8 mouse cellular contexts compared by ENCODE assay signal in the genomic region with DNA sequence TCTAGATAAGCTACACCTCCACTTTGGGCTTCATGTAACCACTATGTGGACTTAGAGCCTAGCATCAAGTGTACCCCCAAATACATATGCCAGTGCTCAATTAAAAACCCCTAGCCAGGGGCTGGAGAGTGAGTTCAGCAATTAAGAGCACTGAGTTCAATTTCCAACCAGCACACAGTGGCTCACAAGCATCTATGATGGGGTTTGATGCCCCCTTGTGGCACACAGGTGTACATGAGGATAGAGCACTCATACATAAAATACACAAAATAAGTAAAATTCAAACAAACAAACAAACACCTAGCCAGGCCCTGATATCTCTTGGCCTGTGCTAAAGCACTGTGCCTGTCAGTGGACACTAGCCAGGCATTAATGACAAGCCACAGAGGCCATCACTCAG. TPM values are rescaled to one million over a fixed set of nuclear protein-coding genes. Genes with fewer than 3 reads are reported as not detected.
A peak's percentile ranks its signal among the peaks of the same experiment; 100 is the strongest.
DNase-seq lines count a peak whose midpoint lies in the region; ATAC-seq and TF ChIP-seq lines count a peak whose summit lies in the region.

No protein-coding gene starts in this region.

- no peak for TF ChIP-seq EP300 in MEL (IDR thresholded peaks at IDR 0.05; ENCODE audit: low read depth in 1 of 2, low read length in 2 of 2)
- no peak for TF ChIP-seq EP300 in liver, postnatal 0 days (IDR thresholded peaks at IDR 0.05; ENCODE audit: low read depth)

- no peaks in the 10 kb centered on the region for H3K27me3 ChIP-seq in intestine, embryonic 16.5 days (replicated peaks; ENCODE audit: control insufficient read depth, insufficient read depth, low read length)
- H3K27me3 ChIP-seq in intestine, embryonic 15.5 days (replicated peaks) = no peaks in the 10 kb centered on the region
- H3K27me3 ChIP-seq in MEL (ENCODE audit: control insufficient read depth in 1 of 2, insufficient read depth in 2 of 2, low read length in 2 of 2) = no peaks in the 10 kb centered on the region
- H3K27me3 ChIP-seq in liver, postnatal 0 days (ENCODE audit: insufficient read depth, low read length) = no peaks in the 10 kb centered on the region

- no peak for TF ChIP-seq POLR2A in MEL (IDR thresholded peaks at IDR 0.05; ENCODE audit: control insufficient read depth in 1 of 2, insufficient read depth in 1 of 2, low read depth in 1 of 2, low read length in 2 of 2, poor library complexity in 1 of 2)
- TF ChIP-seq POLR2A in cortical plate, adult 2 months (IDR thresholded peaks at IDR 0.05; ENCODE audit: extremely low read depth, insufficient read depth, low read length) = no peak

- H3K4me3 ChIP-seq in intestine, embryonic 16.5 days (ENCODE audit: low read length) = no peak overlapping the region
- H3K4me3 ChIP-seq in intestine, embryonic 15.5 days (replicated peaks) = no peak overlapping the region
- no peak overlapping the region for H3K4me3 ChIP-seq in MEL (ENCODE audit: control insufficient read depth in 1 of 2, insufficient read depth in 1 of 2, low read depth in 2 of 2, low read length in 2 of 2)
- H3K4me3 ChIP-seq in cortical plate, adult 2 months (ENCODE audit: insufficient read depth, low read length) = no peak overlapping the region
- H3K4me3 ChIP-seq in liver, postnatal 0 days (ENCODE audit: low read depth, low read length) = no peak overlapping the region

- no peak overlapping the region for H3K4me2 ChIP-seq in intestine, embryonic 16.5 days (ENCODE audit: low read depth, low read length)
- no peak overlapping the region for H3K4me2 ChIP-seq in intestine, embryonic 15.5 days (replicated peaks)
- no peak overlapping the region for H3K4me2 ChIP-seq in liver, postnatal 0 days (ENCODE audit: low read depth, low read length)

- H3K9ac ChIP-seq in intestine, embryonic 16.5 days (ENCODE audit: low read depth, low read length) = no peak overlapping the region
- no peak overlapping the region for H3K9ac ChIP-seq in intestine, embryonic 15.5 days
- H3K9ac ChIP-seq in MEL (ENCODE audit: control insufficient read depth, low read depth, low read length, poor library complexity, severe bottlenecking) = no peak overlapping the region
- no peak overlapping the region for H3K9ac ChIP-seq in liver, postnatal 0 days (replicated peaks)

- peaks cover 4% of the 10 kb centered on the region; the same call in 1 of the 2 replicates for H3K4me1 ChIP-seq in intestine, embryonic 16.5 days (ENCODE audit: control insufficient read depth, insufficient read depth, low read length)
- H3K4me1 ChIP-seq in intestine, embryonic 15.5 days (replicated peaks) = 0 out of 2 replicates have a peak, but pooled peaks cover 11% of the 10 kb centered on the region
- H3K4me1 ChIP-seq in MEL (ENCODE audit: control insufficient read depth in 1 of 2, insufficient read depth in 2 of 2, low read length in 2 of 2) = peaks cover 0 to 6% of the 10 kb centered on the region in 2 experiments; a peak in 2 of 4 replicates
- peaks cover 6% of the 10 kb centered on the region; the same call in 1 of the 2 replicates for H3K4me1 ChIP-seq in cortical plate, adult 2 months (ENCODE audit: control insufficient read depth, insufficient read depth, low read length)
- peaks cover 35% of the 10 kb centered on the region for H3K4me1 ChIP-seq in liver, postnatal 0 days (ENCODE audit: insufficient read depth)

- DNase-seq in MEL (ENCODE audit: low read depth, low spot score) = peak; percentile 67
- DNase-seq in liver, postnatal 0 days = peak; percentile 50
- no peak for DNase-seq in layer of hippocampus, postnatal 36 days
- DNase-seq in left cerebral cortex, adult 18-20 months (ENCODE audit: low spot score in 2 of 2) = no peak
- DNase-seq in yolk sac, embryonic 10.5 days (ENCODE audit: low spot score) = no peak

- no peaks in the 10 kb centered on the region for H3K9me3 ChIP-seq in intestine, embryonic 16.5 days (ENCODE audit: control insufficient read depth, low read length)
- H3K9me3 ChIP-seq in intestine, embryonic 15.5 days = no peaks in the 10 kb centered on the region
- H3K9me3 ChIP-seq in MEL (replicated peaks; ENCODE audit: insufficient read depth, low read length) = no peaks in the 10 kb centered on the region
- H3K9me3 ChIP-seq in liver, postnatal 0 days (ENCODE audit: low read length) = no peaks in the 10 kb centered on the region

- TF ChIP-seq CTCF in MEL (IDR thresholded peaks at IDR 0.05 in 2 of 3, conservative IDR thresholded peaks at IDR 0.05 in 1 of 3; ENCODE audit: control insufficient read depth in 1 of 3, insufficient read depth in 1 of 3, low read depth in 2 of 3, low read length in 3 of 3, poor library complexity in 1 of 3, severe bottlenecking in 1 of 3) = peak; percentile 43 to 71 (median 67); a peak in 5 of 6 replicates
- TF ChIP-seq CTCF in cortical plate, adult 2 months (IDR thresholded peaks at IDR 0.05; ENCODE audit: extremely low read depth, insufficient read depth, low read length) = peak; percentile 52
- TF ChIP-seq CTCF in liver, postnatal 0 days (IDR thresholded peaks at IDR 0.05; ENCODE audit: low read depth) = peak; percentile 81

- peak; percentile 58 for TF ChIP-seq RAD21 in MEL (IDR thresholded peaks at IDR 0.05; ENCODE audit: low read depth, low read length)

- H3K36me3 ChIP-seq in intestine, embryonic 16.5 days (ENCODE audit: control insufficient read depth, insufficient read depth, low read length) = peaks cover 15% of the 10 kb centered on the region
- H3K36me3 ChIP-seq in intestine, embryonic 15.5 days = peaks cover 34% of the 10 kb centered on the region
- H3K36me3 ChIP-seq in MEL (ENCODE audit: control insufficient read depth in 1 of 2, insufficient read depth in 2 of 2, low read length in 2 of 2) = peaks cover 3 to 10% of the 10 kb centered on the region in 2 experiments; a peak in 3 of 4 replicates
- H3K36me3 ChIP-seq in liver, postnatal 0 days (replicated peaks; ENCODE audit: insufficient read depth, low read length) = peaks cover 61% of the 10 kb centered on the region

- no peaks in the 10 kb centered on the region for H3K79me2 ChIP-seq in MEL (ENCODE audit: control insufficient read depth, insufficient read depth, low read length, poor library complexity)

- 0 out of 2 replicates have a peak, but pooled peaks have one; percentile 32 for ATAC-seq in intestine, embryonic 16.5 days
- no peak for ATAC-seq in intestine, embryonic 15.5 days
- ATAC-seq in liver, postnatal 0 days = no peak

- H3K27ac ChIP-seq in intestine, embryonic 16.5 days (ENCODE audit: low read length) = no peak overlapping the region
- no peak overlapping the region for H3K27ac ChIP-seq in intestine, embryonic 15.5 days
- no peak overlapping the region for H3K27ac ChIP-seq in MEL (ENCODE audit: control insufficient read depth, low read depth, low read length)
- H3K27ac ChIP-seq in cortical plate, adult 2 months (ENCODE audit: insufficient read depth, low read length) = no peak overlapping the region
- peak overlapping the region; percentile 65 for H3K27ac ChIP-seq in liver, postnatal 0 days (ENCODE audit: low read depth)

RNA-seq across cellular contexts. Expression of gene Tnnc1, which starts 12.1 kb away (rescaled TPM):
- polyA plus RNA-seq in intestine, embryonic 16.5 days (2015; fragmentation: Nextera tagmentation; extraction: Ambion mirVana) = 3.5 and 3.7 TPM in 2 replicates
- polyA plus RNA-seq in intestine, embryonic 15.5 days (2015; fragmentation: Nextera tagmentation; extraction: Ambion mirVana) = 3.3 and 6.4 TPM in 2 replicates
- not detected in 2 replicates for total RNA-seq in MEL (2012; rRNA removed)
- under 1 TPM in 1 of 2 experiments, not detected in 1; 0.19 TPM for polyA plus RNA-seq in MEL (2012; ENCODE audit: insufficient read depth in 1 of 2, insufficient read length in 2 of 2, low read depth in 1 of 2, low replicate concordance in 2 of 2, missing spikeins in 1 of 2)
- polyA plus RNA-seq in cortical plate, adult 2 months (2012; rRNA removed) = 43.3 and 50.1 TPM in 2 replicates
- polyA plus RNA-seq in liver, postnatal 0 days (2015; fragmentation: Nextera tagmentation; extraction: Ambion mirVana) = 3.9 and 8.4 TPM in 2 replicates
- 1 to 10 TPM; 3.8 to 4.4 TPM for total RNA-seq in layer of hippocampus, postnatal 36 days (2021)
- 10 to 100 TPM; 18.8 to 20.1 TPM for total RNA-seq in left cerebral cortex, adult 18-20 months (2021)

RNA-seq across cellular contexts. Expression of gene Nisch, which starts 20.8 kb away (rescaled TPM):
- 217 and 228 TPM in 2 replicates for polyA plus RNA-seq in intestine, embryonic 16.5 days (2015; fragmentation: Nextera tagmentation; extraction: Ambion mirVana)
- polyA plus RNA-seq in intestine, embryonic 15.5 days (2015; fragmentation: Nextera tagmentation; extraction: Ambion mirVana) = 280 and 297 TPM in 2 replicates
- 49.1 and 53.0 TPM in 2 replicates for total RNA-seq in MEL (2012; rRNA removed)
- polyA plus RNA-seq in MEL (2012; ENCODE audit: insufficient read depth in 1 of 2, insufficient read length in 2 of 2, low read depth in 1 of 2, low replicate concordance in 2 of 2, missing spikeins in 1 of 2) = 100 to 1,000 TPM in 1 of 2 experiments, not detected in 1; 154 TPM
- 293 TPM in 2 replicates for polyA plus RNA-seq in cortical plate, adult 2 months (2012; rRNA removed)
- polyA plus RNA-seq in liver, postnatal 0 days (2015; fragmentation: Nextera tagmentation; extraction: Ambion mirVana) = 51.1 and 65.0 TPM in 2 replicates
- total RNA-seq in layer of hippocampus, postnatal 36 days (2021) = 100 to 1,000 TPM; 458 to 488 TPM
- 100 to 1,000 TPM; 359 to 363 TPM for total RNA-seq in left cerebral cortex, adult 18-20 months (2021)

RNA-seq across cellular contexts. Expression of gene Sema3g, which starts 21.7 kb away (rescaled TPM):
- 0.51 and 0.67 TPM in 2 replicates for polyA plus RNA-seq in intestine, embryonic 16.5 days (2015; fragmentation: Nextera tagmentation; extraction: Ambion mirVana)
- polyA plus RNA-seq in intestine, embryonic 15.5 days (2015; fragmentation: Nextera tagmentation; extraction: Ambion mirVana) = 0.91 and 0.96 TPM in 2 replicates
- total RNA-seq in MEL (2012; rRNA removed) = 0.03 and 0.04 TPM in 2 replicates
- polyA plus RNA-seq in MEL (2012; ENCODE audit: insufficient read depth in 1 of 2, insufficient read length in 2 of 2, low read depth in 1 of 2, low replicate concordance in 2 of 2, missing spikeins in 1 of 2) = under 1 TPM in 1 of 2 experiments, not detected in 1; 0.25 TPM
- 3.1 and 3.2 TPM in 2 replicates for polyA plus RNA-seq in cortical plate, adult 2 months (2012; rRNA removed)
- 0.04 and 0.06 TPM in 2 replicates for polyA plus RNA-seq in liver, postnatal 0 days (2015; fragmentation: Nextera tagmentation; extraction: Ambion mirVana)
- 1 to 10 TPM; 4.5 to 4.9 TPM for total RNA-seq in layer of hippocampus, postnatal 36 days (2021)
- 1 to 10 TPM; 4.7 to 5.3 TPM for total RNA-seq in left cerebral cortex, adult 18-20 months (2021)

RNA-seq across cellular contexts. Expression of gene Stab1, which starts 27.5 kb away (rescaled TPM):
- polyA plus RNA-seq in intestine, embryonic 16.5 days (2015; fragmentation: Nextera tagmentation; extraction: Ambion mirVana) = 19.0 and 24.5 TPM in 2 replicates
- 32.3 and 32.5 TPM in 2 replicates for polyA plus RNA-seq in intestine, embryonic 15.5 days (2015; fragmentation: Nextera tagmentation; extraction: Ambion mirVana)
- 0.15 TPM in 1 of 2 replicates, not detected in the other for total RNA-seq in MEL (2012; rRNA removed)
- under 1 TPM in 1 of 2 experiments, not detected in 1; 0.40 TPM for polyA plus RNA-seq in MEL (2012; ENCODE audit: insufficient read depth in 1 of 2, insufficient read length in 2 of 2, low read depth in 1 of 2, low replicate concordance in 2 of 2, missing spikeins in 1 of 2)
- 17.0 and 17.6 TPM in 2 replicates for polyA plus RNA-seq in cortical plate, adult 2 months (2012; rRNA removed)
- 34.7 and 42.5 TPM in 2 replicates for polyA plus RNA-seq in liver, postnatal 0 days (2015; fragmentation: Nextera tagmentation; extraction: Ambion mirVana)
- 10 to 100 TPM; 16.6 to 24.0 TPM for total RNA-seq in layer of hippocampus, postnatal 36 days (2021)
- total RNA-seq in left cerebral cortex, adult 18-20 months (2021) = 10 to 100 TPM; 22.3 to 25.0 TPM

RNA-seq across cellular contexts. Expression of gene Phf7, which starts 55.1 kb away (rescaled TPM):
- polyA plus RNA-seq in intestine, embryonic 16.5 days (2015; fragmentation: Nextera tagmentation; extraction: Ambion mirVana) = 10.5 and 10.8 TPM in 2 replicates
- polyA plus RNA-seq in intestine, embryonic 15.5 days (2015; fragmentation: Nextera tagmentation; extraction: Ambion mirVana) = 10.6 and 11.9 TPM in 2 replicates
- total RNA-seq in MEL (2012; rRNA removed) = 6.0 and 6.7 TPM in 2 replicates
- polyA plus RNA-seq in MEL (2012; ENCODE audit: insufficient read depth in 1 of 2, insufficient read length in 2 of 2, low read depth in 1 of 2, low replicate concordance in 2 of 2, missing spikeins in 1 of 2) = 1 to 10 TPM in 1 of 2 experiments, not detected in 1; 7.6 TPM
- polyA plus RNA-seq in cortical plate, adult 2 months (2012; rRNA removed) = 5.3 and 7.6 TPM in 2 replicates
- polyA plus RNA-seq in liver, postnatal 0 days (2015; fragmentation: Nextera tagmentation; extraction: Ambion mirVana) = 7.3 and 8.3 TPM in 2 replicates
- total RNA-seq in layer of hippocampus, postnatal 36 days (2021) = 1 to 10 TPM; 3.5 to 3.6 TPM
- total RNA-seq in left cerebral cortex, adult 18-20 months (2021) = 1 to 10 TPM; 3.2 to 4.1 TPM

Comparison
In these comparisons a context has a peak if more than half of its experiments do, and no peak if none do; other contexts are left out.
1. DNase-seq: peak in MEL (single experiment) and liver, postnatal 0 days (single experiment); none in layer of hippocampus, postnatal 36 days (0 of 2), left cerebral cortex, adult 18-20 months (0 of 2) and yolk sac, embryonic 10.5 days (single experiment).
2. Peak in every context shown above with its lines, with median percentiles within 50 percentile points of each other: CTCF ChIP-seq.